Mouse (Mus musculus) embryonic facial prominence, embryonic 10.5 days (tissue): Measurements from ENCODE around the gene Il12a. TPM values are rescaled to one million over a fixed set of nuclear protein-coding genes. Genes with fewer than 3 reads are reported as not detected.

ENCODE experiments used
- polyA plus RNA-seq: library from polyadenylated mRNA; unstranded; fragments of >200 nt; fragmentation: Nextera tagmentation; extraction: Ambion mirVana; gene quantifications from 2 replicates; pipeline ENCODE4 v1.2.1, GENCODE M21; 2016

The Il12a gene
- polyA plus RNA-seq, 1 experiment from 2014 or later = not detected

Other genes with a start within 250 kb of the Il12a start
- gene 1110032F04Rik, start 178.9 kb downstream of the Il12a start, polyA plus RNA-seq = 1.2 and 1.7 TPM in 2 replicates